Mouse (Mus musculus) testis, postnatal 10 days (tissue): ENCODE data around the gene Igsf11.

Experiments used
- DNase-seq: peaks from one replicate; pipeline ENCODE4 v3.0.0; 2021; ENCODE audit warnings: low spot score

The Igsf11 gene

GRCm38 (mm10) chr16:38892371-38892770 is at the start of gene Igsf11:
Igsf11 (plus strand) TSS chr16:38892671.
- DNase-seq, result no peak

DNA sequence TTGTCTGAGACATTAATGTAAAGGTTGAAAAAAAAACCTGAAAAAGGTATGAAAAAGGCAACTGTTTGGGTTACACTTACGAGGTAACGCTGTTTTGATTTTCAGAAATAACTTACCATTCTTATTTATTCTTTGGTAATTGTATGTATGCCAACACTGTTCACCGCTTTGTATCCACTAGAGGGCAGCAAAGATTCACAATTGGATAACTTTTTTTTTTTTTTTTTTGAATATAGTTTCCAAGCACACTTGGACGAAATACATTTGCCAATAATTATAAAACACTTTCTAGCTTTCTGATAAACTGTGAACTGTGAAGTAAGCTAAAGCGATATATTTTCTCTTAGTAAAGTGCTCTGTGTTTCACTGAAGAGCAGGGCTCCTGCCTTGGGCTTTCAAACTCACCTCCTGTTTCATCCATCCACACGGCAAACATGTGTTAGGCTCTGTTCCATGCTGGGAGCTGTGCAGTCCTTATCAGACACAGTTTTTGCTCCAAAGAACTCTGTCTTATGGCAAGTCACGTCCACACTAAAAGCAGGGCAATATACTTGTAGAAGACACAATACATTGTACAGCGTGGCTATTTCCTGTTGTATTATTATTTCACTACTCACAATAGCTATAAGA is 34.2 kb upstream of the Igsf11 start:
- DNase-seq, result no peak

DNA sequence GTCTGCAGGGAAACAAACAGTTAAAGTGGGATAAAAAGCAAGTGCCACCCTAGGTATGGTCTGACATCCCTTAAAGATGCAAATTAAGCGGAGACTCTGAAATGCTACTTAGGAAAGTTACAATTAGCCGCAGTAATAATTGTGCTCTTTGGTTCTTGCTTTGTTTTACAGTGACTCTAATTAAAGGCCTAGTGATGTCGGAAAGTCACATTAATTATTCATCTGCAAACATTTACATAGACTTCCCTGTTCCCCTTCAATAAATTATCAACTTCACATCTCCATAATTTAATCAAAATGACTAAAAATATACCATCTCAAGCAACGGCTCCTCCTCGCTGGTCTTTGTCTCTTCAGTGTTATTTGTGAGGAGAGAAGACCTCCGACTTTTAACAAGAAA is 31.9 kb upstream of the Igsf11 start:
- no peak for DNase-seq

DNA sequence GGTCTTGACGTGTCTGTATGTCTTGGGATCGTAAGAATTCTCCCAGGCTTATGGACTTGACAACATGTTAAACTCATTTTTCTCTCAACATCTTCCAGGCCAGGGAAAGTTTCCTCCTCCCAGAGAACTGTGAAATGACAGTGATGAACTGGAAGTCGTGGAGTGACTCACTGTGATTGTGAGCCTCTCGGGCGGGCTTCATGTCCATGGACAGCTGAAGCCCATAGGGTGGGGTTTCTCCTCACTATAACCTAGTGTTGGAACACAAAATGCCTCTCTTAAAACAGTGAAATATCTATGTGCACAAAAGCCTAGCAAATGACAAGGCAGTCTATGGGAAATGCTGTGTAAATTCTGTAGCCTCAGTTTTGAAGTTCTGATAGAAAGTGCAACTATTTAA is 28.1 kb upstream of the Igsf11 start:
- DNase-seq, result no peak

DNA sequence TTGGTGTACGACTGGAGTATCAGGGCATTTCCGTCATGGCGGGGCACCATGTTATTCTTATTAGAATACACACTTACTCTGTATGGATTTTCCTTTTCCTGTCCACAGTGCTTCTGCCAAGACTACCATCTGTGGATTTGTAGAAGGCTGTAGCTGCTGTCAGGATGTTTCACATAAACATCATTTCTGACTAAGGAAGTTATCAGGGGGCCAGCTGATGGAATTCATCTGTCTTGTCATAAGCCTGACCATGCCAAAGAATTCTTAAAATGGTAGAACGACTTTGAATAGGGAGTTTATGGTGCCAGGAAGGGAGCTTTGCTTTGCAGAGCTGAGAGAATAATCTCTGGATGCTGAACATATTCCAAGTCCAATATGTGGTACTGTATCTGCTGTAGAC is 19.2 kb upstream of the Igsf11 start:
- no peak for DNase-seq

DNA sequence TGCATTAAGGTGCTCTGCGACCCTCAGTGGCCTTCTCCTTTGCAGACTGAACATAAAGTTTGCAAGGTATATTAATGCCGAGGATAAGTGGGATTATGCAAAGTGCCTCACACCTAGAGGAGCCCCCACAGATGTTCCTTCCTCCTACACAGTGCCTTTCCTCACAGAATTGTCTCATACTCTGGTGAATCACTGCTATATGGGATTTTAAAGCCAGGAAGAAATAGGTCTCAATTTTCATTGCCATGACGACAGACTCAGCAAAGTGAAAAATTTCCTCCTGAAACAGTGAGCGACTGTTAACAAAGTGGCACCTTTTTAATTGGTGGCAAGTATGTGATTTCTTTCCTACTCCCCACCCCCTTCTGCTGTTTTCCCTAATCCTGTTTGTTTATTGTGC is 18.0 kb upstream of the Igsf11 start:
- no peak for DNase-seq

- DNase-seq, result no peak
Measured at GRCm38 (mm10) chr16:38898816-38899425, 6.5 kb downstream of the Igsf11 start.

DNA sequence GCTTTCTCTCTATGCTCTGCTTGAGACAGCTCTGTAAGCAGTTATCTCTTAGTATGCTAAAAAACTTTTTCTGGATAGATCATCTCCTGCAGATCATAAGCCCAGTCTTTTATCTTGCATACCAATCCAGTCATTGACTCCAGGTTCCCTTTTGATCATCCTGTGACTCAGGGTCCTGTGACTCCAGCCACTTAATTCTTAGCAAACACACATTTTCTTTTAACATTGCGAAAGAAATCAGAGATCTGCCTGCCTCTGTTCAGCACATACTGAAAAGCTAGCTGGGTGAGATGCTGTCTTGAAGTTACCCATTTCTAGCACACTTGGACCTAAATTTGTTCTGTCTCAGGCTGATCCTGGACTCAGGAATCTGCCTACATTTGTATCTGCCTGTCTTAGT is 7.6 kb downstream of the Igsf11 start:
- DNase-seq, result no peak

DNA sequence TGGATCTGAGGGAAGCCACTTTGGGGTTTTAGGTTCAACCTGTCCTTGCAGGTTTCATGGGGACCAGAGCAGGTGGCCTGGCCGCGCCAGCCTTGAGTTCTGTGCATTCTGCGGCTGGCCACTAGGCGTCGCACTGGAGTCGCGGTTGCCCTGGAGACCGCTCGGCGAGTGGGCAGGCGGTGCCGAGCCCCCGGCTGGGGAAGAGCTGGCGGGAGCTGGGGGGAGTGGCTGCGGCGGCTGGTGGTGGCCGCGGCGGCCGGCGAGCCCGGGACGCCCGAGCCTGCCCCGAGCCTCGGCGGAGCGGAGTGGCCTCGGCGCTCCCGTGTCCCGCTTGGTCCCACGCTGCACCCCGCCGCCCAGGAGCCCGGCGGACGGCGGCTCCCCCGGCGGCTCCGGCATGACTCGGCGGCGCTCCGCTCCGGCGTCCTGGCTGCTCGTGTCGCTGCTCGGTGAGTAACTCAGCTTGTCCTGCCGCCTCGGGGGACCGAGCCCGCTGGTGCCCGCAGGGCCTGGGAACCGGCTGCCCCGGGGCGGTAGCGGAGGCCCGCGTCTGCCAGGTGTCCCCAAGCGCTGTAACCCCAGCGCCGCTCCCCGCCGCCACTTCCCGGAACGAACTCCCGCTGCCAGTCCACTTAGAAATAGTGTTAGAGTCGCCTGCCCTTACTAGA is 9.8 kb downstream of the Igsf11 start:
- DNase-seq, result peak; percentile 97

DNA sequence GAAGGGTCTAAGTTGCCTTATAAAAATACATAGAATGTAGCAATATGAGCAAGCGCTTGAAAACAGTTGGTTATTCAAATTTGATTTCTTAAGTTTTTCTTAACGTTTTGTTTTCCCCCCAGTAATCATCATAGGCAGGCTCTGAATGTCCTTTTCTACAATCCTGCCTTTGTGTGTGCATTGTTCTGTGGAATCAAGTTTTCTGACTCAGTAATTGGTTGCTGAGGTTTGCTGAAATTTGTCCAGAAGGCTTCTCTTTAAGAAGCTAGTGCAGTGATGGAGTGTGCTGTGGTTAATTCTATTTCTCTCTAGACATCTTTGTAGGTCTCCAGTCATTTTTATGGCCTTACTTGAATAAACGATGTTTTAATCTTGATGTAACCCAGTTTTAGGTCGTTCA is 10.5 kb downstream of the Igsf11 start:
- DNase-seq, result no peak

DNA sequence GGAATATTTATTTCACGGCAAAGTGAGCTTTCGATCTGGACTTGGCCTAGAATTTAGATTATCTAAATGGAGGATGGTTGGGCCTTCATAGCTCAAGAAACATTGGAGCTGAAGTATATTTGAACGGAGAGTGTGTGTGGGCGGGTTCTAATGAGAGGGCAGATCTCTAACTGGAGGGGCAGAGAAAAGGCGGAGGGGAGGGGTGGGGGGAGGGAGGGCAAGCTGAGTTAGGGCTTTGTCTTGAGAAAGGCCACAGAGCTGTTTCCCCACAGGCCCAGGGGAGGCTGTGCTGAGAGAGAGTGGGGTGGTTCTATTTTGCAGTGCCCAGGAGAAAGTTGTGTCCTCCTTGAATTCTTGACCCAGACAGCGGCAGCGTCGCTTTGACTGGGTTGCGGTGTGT is 11.7 kb downstream of the Igsf11 start:
- DNase-seq, result peak; percentile 32

GRCm38 (mm10) chr16:38905911-38906310 is 13.4 kb downstream of the Igsf11 start:
- DNase-seq, result peak; percentile 36

DNA sequence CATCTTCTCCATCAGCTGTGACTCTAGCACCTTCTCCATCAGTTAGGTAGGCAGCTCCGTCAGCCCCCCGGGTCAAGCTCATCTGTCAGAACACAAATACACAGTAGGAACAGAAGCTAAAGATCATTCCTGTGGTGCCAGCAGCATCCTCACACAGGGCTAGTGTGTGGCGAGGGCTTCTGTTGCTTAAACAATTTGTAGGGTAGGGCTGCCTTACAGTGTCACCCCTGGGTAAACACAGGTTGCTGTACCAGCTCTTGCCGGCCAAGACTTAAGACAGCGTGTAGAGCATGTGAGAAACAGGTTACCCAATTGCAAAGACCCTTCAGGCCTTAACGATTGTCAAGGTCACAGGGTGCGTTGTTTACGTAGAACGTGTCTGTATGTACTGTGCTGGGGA is 15.8 kb downstream of the Igsf11 start:
- DNase-seq, result peak; percentile 31

DNA sequence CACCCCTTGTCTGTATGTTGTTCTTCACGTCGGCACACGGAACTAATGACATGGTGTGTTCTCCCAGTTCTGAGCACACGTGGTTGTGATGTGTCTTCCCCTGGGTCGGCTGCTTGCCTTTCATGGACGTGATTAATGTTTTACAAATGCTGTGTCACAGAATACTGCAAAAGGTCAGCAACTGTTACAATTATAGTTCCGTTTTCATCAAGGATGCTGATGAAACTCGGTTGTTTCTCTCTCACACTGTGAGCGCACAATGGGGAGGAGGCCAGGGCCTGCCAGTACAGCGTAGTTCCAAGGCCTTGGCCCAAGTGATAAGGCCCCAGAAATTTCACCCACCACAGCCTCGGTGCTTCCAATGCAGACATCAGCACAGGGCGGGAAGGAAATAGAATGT is 17.0 kb downstream of the Igsf11 start:
- peak; percentile 49 for DNase-seq

DNA sequence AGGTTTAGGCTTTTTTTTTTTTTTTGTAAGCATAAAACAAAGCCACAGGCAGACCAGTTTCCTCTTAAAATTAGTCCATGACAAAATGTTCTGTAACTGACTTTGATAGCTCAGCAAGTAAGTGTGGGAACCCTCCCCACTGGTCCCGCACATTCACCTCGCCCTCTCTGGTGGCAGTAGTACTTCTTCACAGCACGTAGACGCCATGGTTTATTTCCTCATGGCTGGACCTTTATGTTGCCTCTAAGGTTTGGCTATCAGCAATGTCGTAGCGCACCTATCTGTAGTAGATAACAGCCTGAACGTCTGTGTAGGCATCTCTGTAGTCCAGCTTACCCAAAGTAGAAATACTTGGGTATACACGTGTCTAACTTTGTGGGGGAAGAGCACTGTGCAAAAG is 17.6 kb downstream of the Igsf11 start:
- peak; percentile 30 for DNase-seq

DNA sequence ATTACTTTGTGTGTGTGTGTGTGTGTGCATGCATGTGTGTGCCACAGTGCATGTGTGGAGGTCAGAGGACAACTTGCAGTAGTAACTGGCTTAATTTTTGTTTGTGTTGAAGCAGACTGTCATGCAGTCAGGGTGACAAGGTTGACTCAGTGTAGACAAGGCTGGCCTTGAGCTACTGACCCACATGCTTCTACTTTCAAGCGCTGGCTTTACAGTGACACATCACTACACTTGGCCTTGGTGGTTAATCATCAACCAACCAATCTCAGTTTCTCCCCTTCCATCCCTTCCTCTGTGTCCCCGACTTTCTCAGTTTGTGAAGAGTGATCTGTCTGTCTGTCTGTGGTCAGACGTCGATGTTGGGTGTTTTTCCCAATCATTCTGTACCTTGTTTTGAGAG is 23.0 kb downstream of the Igsf11 start:
- DNase-seq, result peak; percentile 5

GRCm38 (mm10) chr16:38916053-38916786 is 23.7 kb downstream of the Igsf11 start:
- peak; percentile 10 for DNase-seq

DNA sequence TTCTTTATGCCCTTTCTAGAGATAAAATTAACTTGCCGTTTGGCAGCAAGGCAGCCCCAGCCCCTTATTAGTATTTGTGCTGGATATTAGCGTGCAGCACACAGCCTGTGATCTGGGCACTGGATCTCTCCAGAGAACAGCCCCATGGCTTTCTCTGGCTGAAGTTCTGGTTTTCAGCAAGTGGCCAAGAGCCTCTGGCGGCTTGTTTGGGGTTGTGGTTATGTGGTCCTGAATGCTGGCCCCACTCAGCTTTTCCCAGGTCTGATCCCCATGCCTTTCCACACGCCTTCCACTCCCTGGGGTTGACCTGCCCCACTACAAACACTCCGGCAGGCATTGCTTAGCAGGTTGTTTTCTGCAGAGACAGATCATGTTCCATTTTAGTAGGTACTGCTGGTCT is 24.4 kb downstream of the Igsf11 start:
- DNase-seq, result peak; percentile 17

DNA sequence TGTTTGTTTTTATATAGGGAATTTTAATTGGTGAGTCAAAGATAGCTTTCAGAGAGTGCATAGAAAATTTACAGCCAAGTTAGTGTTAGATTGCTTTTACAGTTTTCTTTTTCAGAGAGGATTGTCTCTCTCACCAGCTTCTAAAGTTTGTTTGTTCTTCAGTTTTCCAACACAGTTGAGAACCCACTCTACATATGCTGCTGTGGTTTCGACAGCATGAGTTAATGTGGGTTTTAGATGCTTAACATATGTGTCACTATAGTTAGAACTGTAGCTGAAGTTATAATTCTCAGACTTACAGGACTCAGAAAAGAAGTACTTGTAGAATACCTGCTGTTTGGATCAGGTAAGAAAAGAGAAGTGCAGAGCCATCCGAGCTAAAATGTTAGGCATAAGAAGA is 25.6 kb downstream of the Igsf11 start:
- no peak for DNase-seq

DNA sequence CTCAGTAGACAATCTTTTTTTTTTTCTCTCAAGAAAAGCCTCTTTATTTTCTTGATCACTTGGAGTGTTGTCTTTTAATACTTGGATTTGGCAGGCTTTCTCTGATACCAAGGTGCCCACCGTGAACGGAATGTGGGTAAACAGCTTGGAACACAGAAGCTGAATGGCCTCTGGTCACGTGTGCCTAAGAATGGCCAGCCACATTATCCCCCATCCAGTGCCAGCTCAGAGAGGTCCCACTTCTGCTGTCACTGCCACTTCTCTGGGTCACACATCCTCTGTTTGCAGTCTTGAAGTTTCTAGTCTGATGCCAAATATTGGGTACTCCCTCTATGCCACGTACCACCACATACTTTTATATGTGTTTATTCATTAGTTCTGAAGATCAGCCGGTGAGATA is 28.0 kb downstream of the Igsf11 start:
- DNase-seq, result no peak

DNA sequence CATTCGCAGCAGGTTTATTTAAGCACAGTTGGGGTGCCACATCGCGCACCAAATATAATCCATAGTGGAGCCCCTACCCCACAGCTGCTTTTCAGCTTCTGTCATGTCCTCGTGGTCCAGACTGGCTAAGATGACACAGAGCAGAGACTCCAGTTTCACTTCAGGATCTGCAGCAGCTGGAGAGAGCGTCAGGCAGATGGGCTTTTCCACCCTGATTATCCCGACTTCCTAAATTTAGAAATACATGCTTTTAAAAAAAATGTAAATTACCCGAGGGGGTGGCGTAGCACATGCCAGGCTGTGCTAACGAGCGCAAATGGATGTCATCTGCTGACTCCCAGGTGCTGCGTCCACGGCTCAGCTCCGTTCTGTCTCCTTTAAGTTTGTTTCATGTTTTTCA is 32.5 kb downstream of the Igsf11 start:
- no peak for DNase-seq

GRCm38 (mm10) chr16:38928760-38929159 is 36.3 kb downstream of the Igsf11 start:
- no peak for DNase-seq

DNA sequence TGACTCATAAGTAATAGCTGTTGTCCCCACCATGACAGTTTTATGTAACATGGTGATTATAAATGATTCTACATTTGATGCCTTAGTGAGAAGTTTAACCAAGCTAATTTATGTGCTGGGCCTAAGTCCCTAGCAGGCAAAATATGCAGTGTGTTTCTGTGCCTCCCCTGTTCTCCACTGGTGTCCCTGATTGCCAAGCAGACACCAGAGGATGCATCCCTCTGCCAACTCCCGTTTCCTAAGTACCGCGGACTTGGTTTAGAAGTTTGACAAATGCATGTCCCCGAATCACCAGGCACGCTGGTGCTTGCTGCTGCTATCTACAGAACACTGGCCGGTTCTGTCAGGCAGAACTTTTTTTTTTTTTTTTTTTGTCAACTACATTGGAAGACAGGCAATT is 39.0 kb downstream of the Igsf11 start:
- no peak for DNase-seq
